Mouse (Mus musculus): Measurements from ENCODE around the gene Lmo4. TPM values are rescaled to one million over a fixed set of nuclear protein-coding genes. Genes with fewer than 3 reads are reported as not detected.

The Lmo4 gene
- polyA plus RNA-seq, 1 experiment from 2014 or later, result 219 TPM

- CTCF ChIA-PET, result no interaction called here
- H3K27me3 ChIP-seq, result no peaks in the 10 kb centered on the region
- POLR2A ChIA-PET, result no interaction called here
- no peak for ATAC-seq
- no peak for TF ChIP-seq CTCF (IDR thresholded peaks at IDR 0.05)
- in situ Hi-C loops (cut with MboI; ENCODE audit: low pct_unique_long_range_greater_than_20kb), result no loop called here
- DNase-seq (ENCODE audit: low read depth, low spot score), result no peak
Measured at GRCm38 (mm10) chr3:144161261-144161660, 43.8 kb downstream of the Lmo4 start.

GRCm38 (mm10) chr3:144155746-144156145 lies 49.3 kb downstream of the Lmo4 start:
- no peak for ATAC-seq
- no peak for TF ChIP-seq CTCF (IDR thresholded peaks at IDR 0.05)
- in situ Hi-C loops (cut with MboI; ENCODE audit: low pct_unique_long_range_greater_than_20kb), result no loop called here
- ChIA-PET CTCF (no interaction called here), POLR2A (no interaction called here)
- H3K27me3 ChIP-seq, result no peaks in the 10 kb centered on the region
- DNase-seq (ENCODE audit: low read depth, low spot score), result no peak

- CTCF ChIA-PET, result interaction anchor here (1.0 to 2.1 kb wide), 4 partner anchors 11 to 22 kb away, joined by 3 to 6 read pairs (median 4); no protein-coding TSS in a partner anchor
- POLR2A ChIA-PET, result no interaction called here
- in situ Hi-C loops (cut with MboI; ENCODE audit: low pct_unique_long_range_greater_than_20kb), result no loop called here
- DNase-seq (ENCODE audit: low read depth, low spot score) (peak; percentile 12), ATAC-seq (peak; percentile 54)
- TF ChIP-seq CTCF (IDR thresholded peaks at IDR 0.05), result no peak
- H3K27me3 ChIP-seq, result no peaks in the 10 kb centered on the region
Measured at GRCm38 (mm10) chr3:144153395-144153794, 51.6 kb downstream of the Lmo4 start.

GRCm38 (mm10) chr3:144151001-144151400 lies 54.0 kb downstream of the Lmo4 start:
- no peak for ATAC-seq
- CTCF ChIA-PET, result no interaction called here
- DNase-seq (ENCODE audit: low read depth, low spot score), result no peak
- POLR2A ChIA-PET, result no interaction called here
- in situ Hi-C loops (cut with MboI; ENCODE audit: low pct_unique_long_range_greater_than_20kb), result no loop called here
- H3K27me3 ChIP-seq, result no peaks in the 10 kb centered on the region
- TF ChIP-seq CTCF (IDR thresholded peaks at IDR 0.05), result no peak

- DNase-seq (ENCODE audit: low read depth, low spot score) (no peak), ATAC-seq (no peak)
- CTCF ChIA-PET, result no interaction called here
- H3K27me3 ChIP-seq, result no peaks in the 10 kb centered on the region
- in situ Hi-C loops (cut with MboI; ENCODE audit: low pct_unique_long_range_greater_than_20kb), result no loop called here
- TF ChIP-seq CTCF (IDR thresholded peaks at IDR 0.05), result no peak
- POLR2A ChIA-PET, result no interaction called here
Measured at GRCm38 (mm10) chr3:144148234-144148633, 56.8 kb downstream of the Lmo4 start.

- ChIA-PET CTCF (no interaction called here), POLR2A (interaction anchor here (0.6 kb wide), 1 partner anchor 211 kb away, joined by 3 read pairs; no protein-coding TSS in a partner anchor)
- no peak for TF ChIP-seq CTCF (IDR thresholded peaks at IDR 0.05)
- in situ Hi-C loops (cut with MboI; ENCODE audit: low pct_unique_long_range_greater_than_20kb), result no loop called here
- no peaks in the 10 kb centered on the region for H3K27me3 ChIP-seq
- DNase-seq (ENCODE audit: low read depth, low spot score), result no peak
- ATAC-seq, result no peak
Measured at GRCm38 (mm10) chr3:144147244-144147643, 57.8 kb downstream of the Lmo4 start.

GRCm38 (mm10) chr3:144144066-144144465 lies 61.0 kb downstream of the Lmo4 start:
- CTCF ChIA-PET, result interaction anchor here (1.1 kb wide), 1 partner anchor 15 kb away, joined by 3 read pairs; no protein-coding TSS in a partner anchor
- no peaks in the 10 kb centered on the region for H3K27me3 ChIP-seq
- in situ Hi-C loops (cut with MboI; ENCODE audit: low pct_unique_long_range_greater_than_20kb), result no loop called here
- POLR2A ChIA-PET, result no interaction called here
- TF ChIP-seq CTCF (IDR thresholded peaks at IDR 0.05), result no peak
- no peak for ATAC-seq
- DNase-seq (ENCODE audit: low read depth, low spot score), result no peak

GRCm38 (mm10) chr3:144142939-144143338 lies 62.1 kb downstream of the Lmo4 start:
- ChIA-PET POLR2A (no interaction called here), CTCF (interaction anchor here (1.1 to 1.2 kb wide), 3 partner anchors 11 to 16 kb away, joined by 3 to 8 read pairs (median 3); no protein-coding TSS in a partner anchor)
- no peaks in the 10 kb centered on the region for H3K27me3 ChIP-seq
- no peak for ATAC-seq
- TF ChIP-seq CTCF (IDR thresholded peaks at IDR 0.05), result no peak
- in situ Hi-C loops (cut with MboI; ENCODE audit: low pct_unique_long_range_greater_than_20kb), result no loop called here
- no peak for DNase-seq (ENCODE audit: low read depth, low spot score)

GRCm38 (mm10) chr3:144141786-144142185 lies 63.2 kb downstream of the Lmo4 start:
- no peaks in the 10 kb centered on the region for H3K27me3 ChIP-seq
- ChIA-PET POLR2A (interaction anchor here (0.5 to 0.6 kb wide), 2 partner anchors 65 to 238 kb away, joined by 3 read pairs; no protein-coding TSS in a partner anchor), CTCF (interaction anchor here (0.6 to 1.2 kb wide), 4 partner anchors 10 to 15 kb away, joined by 3 to 8 read pairs (median 3); no protein-coding TSS in a partner anchor)
- ATAC-seq, result no peak
- in situ Hi-C loops (cut with MboI; ENCODE audit: low pct_unique_long_range_greater_than_20kb), result no loop called here
- no peak for DNase-seq (ENCODE audit: low read depth, low spot score)
- no peak for TF ChIP-seq CTCF (IDR thresholded peaks at IDR 0.05)

GRCm38 (mm10) chr3:144140816-144141215 lies 64.2 kb downstream of the Lmo4 start:
- ChIA-PET CTCF (interaction anchor here (0.7 to 1.9 kb wide), 4 partner anchors 11 to 46 kb away, joined by 3 to 6 read pairs (median 4); no protein-coding TSS in a partner anchor), POLR2A (no interaction called here)
- ATAC-seq, result no peak
- H3K27me3 ChIP-seq, result no peaks in the 10 kb centered on the region
- DNase-seq (ENCODE audit: low read depth, low spot score), result no peak
- no peak for TF ChIP-seq CTCF (IDR thresholded peaks at IDR 0.05)
- in situ Hi-C loops (cut with MboI; ENCODE audit: low pct_unique_long_range_greater_than_20kb), result no loop called here

- TF ChIP-seq CTCF (IDR thresholded peaks at IDR 0.05), result no peak
- ChIA-PET POLR2A (interaction anchor here (1.4 kb wide), 1 partner anchor 14 kb away, joined by 4 read pairs; no protein-coding TSS in a partner anchor), CTCF (interaction anchor here (1.0 to 2.0 kb wide), 5 partner anchors 10 to 44 kb away, joined by 3 to 13 read pairs (median 6); no protein-coding TSS in a partner anchor)
- in situ Hi-C loops (cut with MboI; ENCODE audit: low pct_unique_long_range_greater_than_20kb), result no loop called here
- DNase-seq (ENCODE audit: low read depth, low spot score) (no peak), ATAC-seq (no peak)
- no peaks in the 10 kb centered on the region for H3K27me3 ChIP-seq
Measured at GRCm38 (mm10) chr3:144138659-144139058, 66.4 kb downstream of the Lmo4 start.

All from Patski (cell line).